Mouse (Mus musculus) lung, postnatal 36 days (tissue): Measurements from ENCODE around the gene Rab34.

Experiments used
- DNase-seq: peaks from one replicate; pipeline ENCODE4 v3.0.0; 2022; ENCODE audit warnings: mixed read lengths

Gene Rab34

GRCm38 (mm10) chr11:78223586-78223985, 35.4 kb downstream of the Rab34 start:
- DNase-seq = no peak

- no peak for DNase-seq
Measured at GRCm38 (mm10) chr11:78231518-78231917, 43.3 kb downstream of the Rab34 start.

- DNase-seq = no peak
Measured at GRCm38 (mm10) chr11:78240193-78240857, 52.1 kb downstream of the Rab34 start.
